Mouse (Mus musculus) intestine, embryonic 15.5 days (tissue): ENCODE results near the gene Gm26620. TPM values are rescaled to one million over a fixed set of nuclear protein-coding genes. Genes with fewer than 3 reads are reported as not detected.

Source experiments
- ATAC-seq: fragments of 200-750 bp; cut with Nextera tagmentation; 2 replicates; pipeline ENCODE4 v1.8.0; 2017; ENCODE audit warnings: moderate TSS enrichment, moderate library complexity
- H3K27ac ChIP-seq: fragments of 300-500 bp; sonication (generic); 2 replicates; pipeline ENCODE4 v1.5.1; 2015; ENCODE audit warnings: mild to moderate bottlenecking, inconsistent platforms
- H3K27me3 ChIP-seq: fragments of 300-500 bp; sonication (generic); replicated peaks from 2 replicates; pipeline ENCODE4 v1.6.1; 2015; ENCODE audit warnings: inconsistent platforms
- H3K36me3 ChIP-seq: fragments of 300-500 bp; sonication (generic); 2 replicates; pipeline ENCODE4 v1.6.1; 2015; ENCODE audit warnings: inconsistent platforms
- H3K4me1 ChIP-seq: fragments of 300-500 bp; sonication (generic); replicated peaks from 2 replicates; pipeline ENCODE4 v1.6.1; 2015; ENCODE audit warnings: inconsistent platforms
- H3K4me2 ChIP-seq: fragments of 300-500 bp; sonication (generic); replicated peaks from 2 replicates; pipeline ENCODE4 v1.6.1; 2015; ENCODE audit warnings: mild to moderate bottlenecking, inconsistent platforms
- H3K4me3 ChIP-seq: fragments of 300-500 bp; sonication (generic); replicated peaks from 2 replicates; pipeline ENCODE4 v1.5.1; 2015; ENCODE audit warnings: inconsistent platforms
- H3K9ac ChIP-seq: fragments of 300-500 bp; sonication (generic); 2 replicates; pipeline ENCODE4 v1.6.1; 2015; ENCODE audit warnings: inconsistent platforms
- H3K9me3 ChIP-seq: fragments of 300-500 bp; sonication (generic); 2 replicates; pipeline ENCODE4 v1.6.1; 2016; ENCODE audit warnings: inconsistent platforms
- WGBS: fragments of 180-500 bp; shearing (Covaris S2); methylation state at CpG from one replicate; pipeline ENCODE4 v1.1.7; 2015; 5-methylcytosine and 5-hydroxymethylcytosine counted together
- polyA plus RNA-seq: library from polyadenylated mRNA; unstranded; fragments of >200 nt; fragmentation: Nextera tagmentation; extraction: Ambion mirVana; gene quantifications from 2 replicates; pipeline ENCODE4 v1.2.1, GENCODE M21; 2015

Gene Gm26620
- polyA plus RNA-seq, 1 experiment from 2014 or later = 2.4 TPM

- H3K27ac ChIP-seq = no peak overlapping the region
- peaks cover 4% of the 10 kb centered on the region; the same call in 1 of the 2 replicates for H3K27me3 ChIP-seq
- peak; percentile 57 for ATAC-seq
- H3K9ac ChIP-seq = no peak overlapping the region
- WGBS = 37% methylated on average over 10 of the region's 10 CpGs
- no peaks in the 10 kb centered on the region for H3K4me1 ChIP-seq
- H3K36me3 ChIP-seq = no peaks in the 10 kb centered on the region
- H3K4me2 ChIP-seq = no peak overlapping the region
- no peaks in the 10 kb centered on the region for H3K9me3 ChIP-seq
- no peak overlapping the region for H3K4me3 ChIP-seq
These were observed 16.8 kb downstream of the Gm26620 start for GRCm38 (mm10) chr1:170901536-170902238.

GRCm38 (mm10) chr1:170903485-170903884 lies 18.6 kb downstream of the Gm26620 start:
- no peaks in the 10 kb centered on the region for H3K9me3 ChIP-seq
- peaks cover 12% of the 10 kb centered on the region for H3K4me1 ChIP-seq
- no peak overlapping the region for H3K4me3 ChIP-seq
- H3K27me3 ChIP-seq = peaks cover 19% of the 10 kb centered on the region
- no peaks in the 10 kb centered on the region for H3K36me3 ChIP-seq
- no peak overlapping the region for H3K27ac ChIP-seq
- no peak overlapping the region for H3K9ac ChIP-seq
- H3K4me2 ChIP-seq = no peak overlapping the region
- no peak for ATAC-seq
- WGBS = 54% methylated on average over 5 of the region's 5 CpGs

GRCm38 (mm10) chr1:170907111-170907455 lies 22.2 kb downstream of the Gm26620 start:
- Histone ChIP-seq H3K27ac (no peak overlapping the region), H3K27me3 (peaks cover 23% of the 10 kb centered on the region), H3K9ac (no peak overlapping the region; the same call in 1 of the 2 replicates), H3K4me1 (peaks cover 14% of the 10 kb centered on the region), H3K36me3 (no peaks in the 10 kb centered on the region), H3K9me3 (no peaks in the 10 kb centered on the region), H3K4me3 (peak overlapping the region; percentile 45), H3K4me2 (peak overlapping the region; percentile 94)
- ATAC-seq = 0 out of 2 replicates have a peak, but pooled peaks have one; percentile 2
- 23% methylated on average over 11 of the region's 11 CpGs for WGBS

- no peaks in the 10 kb centered on the region for H3K9me3 ChIP-seq
- WGBS = 3% methylated on average over 71 of the region's 71 CpGs
- no peaks in the 10 kb centered on the region for H3K36me3 ChIP-seq
- peaks cover 23% of the 10 kb centered on the region for H3K27me3 ChIP-seq
- ATAC-seq = peak; percentile 70
- H3K9ac ChIP-seq = peak overlapping the region; percentile 34; the same call in 1 of the 2 replicates
- no peak overlapping the region for H3K27ac ChIP-seq
- H3K4me1 ChIP-seq = peaks cover 14% of the 10 kb centered on the region
- H3K4me2 ChIP-seq = peak overlapping the region; percentile 94
- peak overlapping the region; percentile 45 for H3K4me3 ChIP-seq
These were observed 22.8 kb downstream of the Gm26620 start for GRCm38 (mm10) chr1:170907456-170908191.

- H3K9ac ChIP-seq = no peak overlapping the region
- WGBS = 4% methylated on average over 21 of the region's 21 CpGs
These were observed 23.5 kb downstream of the Gm26620 start for GRCm38 (mm10) chr1:170908341-170908740.

GRCm38 (mm10) chr1:170911907-170912660 lies 27.2 kb downstream of the Gm26620 start:
- no peak overlapping the region for H3K4me2 ChIP-seq
- no peaks in the 10 kb centered on the region for H3K36me3 ChIP-seq
- no peak overlapping the region for H3K4me3 ChIP-seq
- peaks cover 13% of the 10 kb centered on the region for H3K4me1 ChIP-seq
- peaks cover 18% of the 10 kb centered on the region for H3K27me3 ChIP-seq
- H3K9ac ChIP-seq = no peak overlapping the region
- WGBS = 83% methylated on average over 11 of the region's 11 CpGs
- no peaks in the 10 kb centered on the region for H3K9me3 ChIP-seq
- no peak for ATAC-seq
- H3K27ac ChIP-seq = no peak overlapping the region

More at GRCm38 (mm10) chr1:170908341-170908740, 23.5 kb downstream of the Gm26620 start:
- H3K4me2 ChIP-seq = peak overlapping the region; percentile 94
- ATAC-seq = peak; percentile 55; the same call in 1 of the 2 replicates
- no peak overlapping the region for H3K27ac ChIP-seq
- H3K4me3 ChIP-seq = peak overlapping the region; percentile 45
- peaks cover 14% of the 10 kb centered on the region for H3K4me1 ChIP-seq
- H3K36me3 ChIP-seq = no peaks in the 10 kb centered on the region
- H3K27me3 ChIP-seq = peaks cover 23% of the 10 kb centered on the region
- no peaks in the 10 kb centered on the region for H3K9me3 ChIP-seq

GRCm38 (mm10) chr1:170912891-170913615 lies 28.2 kb downstream of the Gm26620 start, which contains the start of gene Fcrlb:
Gene Fcrlb (minus strand): TSS chr1:170912941.
- Histone ChIP-seq H3K27me3 (peaks cover 8% of the 10 kb centered on the region), H3K9ac (no peak within 1 kb of the TSS), H3K36me3 (no peaks in the 10 kb centered on the region), H3K9me3 (no peaks in the 10 kb centered on the region), H3K27ac (no peak within 1 kb of the TSS), H3K4me2 (no peak within 1 kb of the TSS), H3K4me3 (no peak within 1 kb of the TSS), H3K4me1 (peaks cover 6% of the 10 kb centered on the region)
- ATAC-seq = no peak
- 70% methylated on average over 5 of the region's 5 CpGs for WGBS

GRCm38 (mm10) chr1:170915657-170916056 lies 30.8 kb downstream of the Gm26620 start:
- Histone ChIP-seq H3K27ac (no peak overlapping the region), H3K36me3 (no peaks in the 10 kb centered on the region), H3K27me3 (no peaks in the 10 kb centered on the region), H3K4me3 (no peak overlapping the region), H3K9me3 (no peaks in the 10 kb centered on the region), H3K4me2 (no peak overlapping the region), H3K4me1 (no peaks in the 10 kb centered on the region), H3K9ac (no peak overlapping the region)
- 70% methylated on average over 5 of the region's 5 CpGs for WGBS
- ATAC-seq = no peak

GRCm38 (mm10) chr1:170919308-170919707 lies 34.4 kb downstream of the Gm26620 start:
- Histone ChIP-seq H3K4me3 (no peak overlapping the region), H3K9ac (no peak overlapping the region), H3K4me1 (no peaks in the 10 kb centered on the region), H3K27me3 (no peaks in the 10 kb centered on the region), H3K27ac (no peak overlapping the region), H3K9me3 (no peaks in the 10 kb centered on the region), H3K4me2 (no peak overlapping the region), H3K36me3 (no peaks in the 10 kb centered on the region)
- ATAC-seq = no peak
- 90% methylated on average over 8 of the region's 8 CpGs for WGBS

GRCm38 (mm10) chr1:170924485-170924884 lies 39.6 kb downstream of the Gm26620 start:
- Histone ChIP-seq H3K27me3 (no peaks in the 10 kb centered on the region), H3K4me3 (no peak overlapping the region), H3K4me1 (no peaks in the 10 kb centered on the region), H3K36me3 (no peaks in the 10 kb centered on the region), H3K9me3 (no peaks in the 10 kb centered on the region), H3K4me2 (no peak overlapping the region), H3K27ac (no peak overlapping the region), H3K9ac (no peak overlapping the region)
- WGBS = 80% methylated on average over 6 of the region's 6 CpGs
- no peak for ATAC-seq

- Histone ChIP-seq H3K4me1 (no peaks in the 10 kb centered on the region), H3K9me3 (no peaks in the 10 kb centered on the region), H3K27me3 (no peaks in the 10 kb centered on the region), H3K4me3 (no peak overlapping the region), H3K9ac (no peak overlapping the region), H3K27ac (no peak overlapping the region), H3K36me3 (no peaks in the 10 kb centered on the region), H3K4me2 (no peak overlapping the region)
- ATAC-seq = no peak
- 45% methylated on average over 6 of the region's 6 CpGs for WGBS
These were observed 42.1 kb downstream of the Gm26620 start for GRCm38 (mm10) chr1:170926941-170927340.
